Mouse (Mus musculus) ovary, adult 18-20 months (tissue): ENCODE data around the gene Uvrag.

ENCODE experiments used
- DNase-seq: peaks from one replicate; pipeline ENCODE4 v3.0.0; 2022; ENCODE audit warnings: low spot score, mixed read lengths

Uvrag gene

DNA sequence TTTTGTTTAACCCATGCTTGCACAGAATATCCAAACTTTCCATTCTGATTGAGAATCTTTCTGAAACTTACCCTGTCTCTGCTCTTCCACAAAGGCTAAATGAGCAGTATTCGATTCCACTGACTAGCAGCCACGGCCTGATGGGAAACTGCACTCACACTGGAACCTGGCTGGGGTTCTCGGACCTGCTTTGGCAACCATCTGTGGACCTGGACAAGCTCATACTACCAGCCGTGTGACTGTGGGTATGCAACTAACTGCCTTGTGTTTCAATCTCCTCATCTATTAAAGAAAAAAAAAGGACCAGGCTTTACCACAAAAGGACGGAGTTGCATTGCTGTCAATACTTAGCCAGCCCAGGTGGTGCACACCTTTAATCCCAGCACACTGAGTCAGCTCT, 80.5 kb downstream of the Uvrag start:
- DNase-seq, result no peak

DNA sequence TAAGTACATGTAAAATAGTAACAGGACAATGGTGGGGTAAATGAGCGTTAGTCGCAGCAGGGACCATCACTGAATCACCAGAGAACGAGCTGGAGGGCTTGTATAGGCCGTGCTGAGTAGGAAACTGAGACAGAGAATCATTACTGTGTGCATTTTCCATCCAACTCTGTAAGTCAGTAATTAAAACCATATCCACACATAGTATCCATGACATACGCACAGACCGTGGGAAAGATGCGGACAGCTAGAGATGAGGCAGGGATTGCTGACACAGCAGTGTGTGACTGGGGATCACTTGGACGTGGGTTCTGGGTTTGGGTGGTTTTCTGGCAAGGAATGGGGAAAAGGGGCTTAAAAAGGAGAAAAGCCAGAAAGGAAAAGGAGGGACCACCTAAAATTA, 81.0 kb downstream of the Uvrag start:
- no peak for DNase-seq

DNA sequence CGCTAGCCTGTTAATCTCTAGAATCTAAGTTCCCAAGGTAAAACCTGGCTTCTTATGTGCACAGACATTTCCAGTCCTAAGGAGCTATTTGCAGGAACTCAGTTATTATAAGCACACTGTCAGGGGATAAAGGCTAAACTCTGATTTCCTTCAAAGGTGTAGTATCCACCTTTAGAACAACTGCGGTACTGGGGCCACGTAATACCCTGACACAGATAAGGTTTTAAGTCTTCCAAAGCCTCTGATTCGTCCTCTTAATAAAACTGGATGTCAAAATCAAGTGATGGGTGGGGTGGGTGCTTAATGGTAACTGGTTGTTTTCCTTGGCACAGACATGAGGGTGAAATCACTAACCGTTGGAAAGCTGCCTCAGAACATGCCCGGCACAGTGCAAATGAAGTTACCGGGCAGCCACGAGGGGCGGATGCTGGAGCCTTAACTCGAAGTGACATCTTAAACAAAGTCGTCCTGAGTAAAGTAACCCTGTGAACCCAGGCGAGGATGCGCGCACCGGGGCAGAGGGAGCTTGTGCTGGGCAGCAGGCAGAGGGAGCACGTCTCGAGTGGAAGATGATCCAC, 83.8 kb downstream of the Uvrag start:
- no peak for DNase-seq

DNA sequence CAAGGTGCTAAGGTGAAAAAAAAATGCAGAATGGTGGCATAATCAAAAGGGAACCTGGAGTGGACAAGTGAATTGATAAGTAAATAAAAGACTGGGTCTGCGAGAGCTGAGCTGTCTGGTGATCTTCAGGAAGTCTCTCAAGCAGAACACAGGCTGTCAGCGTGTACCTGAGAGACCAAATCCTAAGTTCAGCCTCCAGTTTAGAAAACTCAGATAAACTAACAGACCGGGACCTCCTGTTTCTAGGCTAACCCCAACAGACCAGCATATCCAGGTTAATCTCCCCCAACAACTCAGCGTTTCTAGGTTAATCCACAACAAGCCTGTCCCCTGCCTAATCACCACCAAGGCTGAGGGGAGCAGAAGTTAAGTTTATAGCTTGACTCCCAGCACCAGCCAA, 87.3 kb downstream of the Uvrag start:
- no peak for DNase-seq

DNA sequence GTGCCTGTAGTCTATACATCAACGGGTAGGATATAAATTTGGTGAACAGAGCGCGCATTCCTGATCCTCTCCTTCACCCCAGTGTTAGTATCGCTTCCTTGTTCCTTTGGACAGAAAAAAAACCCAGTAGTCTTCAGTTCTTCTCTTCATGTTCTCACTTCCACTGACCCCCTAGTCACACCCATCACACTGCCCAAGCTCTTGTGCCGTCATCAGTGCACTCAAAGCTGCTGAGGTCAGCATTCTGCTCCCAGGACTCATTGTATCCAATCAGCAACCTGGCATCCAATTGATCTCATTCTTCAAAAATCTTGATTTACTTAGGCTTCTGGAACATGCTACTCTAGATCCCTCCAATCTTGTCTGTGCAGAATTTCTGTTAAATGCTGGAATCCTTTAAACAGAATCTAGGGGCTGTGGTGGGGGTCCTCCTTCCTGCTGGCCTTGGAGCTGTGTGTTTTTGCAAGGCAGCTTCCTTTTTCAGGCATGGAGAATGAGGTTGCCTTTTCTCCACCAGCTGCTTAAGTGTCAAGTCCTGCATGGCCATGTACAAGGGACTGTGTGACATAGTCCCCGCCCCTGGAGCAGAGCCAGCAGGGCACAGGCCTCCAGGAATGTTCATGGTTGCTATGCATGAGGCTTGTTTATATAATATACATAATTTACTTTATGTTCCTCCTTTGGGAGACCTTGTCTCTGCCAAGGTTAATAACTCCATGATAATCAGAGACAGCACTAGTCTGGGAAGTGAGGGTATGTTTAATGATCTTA, 88.3 kb downstream of the Uvrag start:
- no peak for DNase-seq

DNA sequence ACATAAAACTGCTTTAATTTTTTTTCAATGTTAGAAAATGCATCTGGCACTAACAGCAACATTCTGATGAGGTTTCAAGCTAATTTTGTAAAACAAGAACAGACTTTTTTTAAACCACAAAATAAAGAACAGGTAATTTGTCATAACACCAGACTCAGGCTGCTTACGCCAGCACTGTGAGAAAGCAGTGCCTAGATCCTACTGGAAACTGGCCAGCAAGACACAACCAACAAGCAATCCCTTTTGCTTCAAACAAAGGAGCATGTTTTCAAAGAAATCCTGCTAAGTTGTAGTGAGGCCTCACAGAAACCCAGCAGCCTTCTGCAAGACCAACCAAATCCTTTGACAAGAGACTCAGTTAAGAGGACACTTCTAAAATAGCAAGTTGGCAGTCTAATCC, 90.1 kb downstream of the Uvrag start:
- no peak for DNase-seq

DNA sequence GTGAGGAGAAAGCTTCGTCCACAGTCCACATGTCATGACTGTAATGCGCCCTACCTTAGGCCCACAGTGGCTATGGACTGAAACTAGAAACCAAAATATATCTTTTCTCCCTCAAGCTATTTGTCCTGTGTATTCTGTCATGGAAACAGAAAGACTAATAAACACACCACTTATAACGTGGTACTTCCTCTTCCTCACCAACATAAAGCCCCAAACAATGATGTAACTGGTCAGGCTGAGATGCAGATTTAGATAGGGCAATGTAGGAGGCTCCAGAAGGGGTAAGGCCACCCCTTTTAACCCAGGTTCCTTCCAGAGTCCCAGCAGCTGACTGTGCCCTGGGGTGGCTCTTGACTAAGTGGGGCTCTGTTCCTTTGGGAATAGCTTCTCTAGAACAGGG, 91.0 kb downstream of the Uvrag start:
- DNase-seq, result no peak

DNA sequence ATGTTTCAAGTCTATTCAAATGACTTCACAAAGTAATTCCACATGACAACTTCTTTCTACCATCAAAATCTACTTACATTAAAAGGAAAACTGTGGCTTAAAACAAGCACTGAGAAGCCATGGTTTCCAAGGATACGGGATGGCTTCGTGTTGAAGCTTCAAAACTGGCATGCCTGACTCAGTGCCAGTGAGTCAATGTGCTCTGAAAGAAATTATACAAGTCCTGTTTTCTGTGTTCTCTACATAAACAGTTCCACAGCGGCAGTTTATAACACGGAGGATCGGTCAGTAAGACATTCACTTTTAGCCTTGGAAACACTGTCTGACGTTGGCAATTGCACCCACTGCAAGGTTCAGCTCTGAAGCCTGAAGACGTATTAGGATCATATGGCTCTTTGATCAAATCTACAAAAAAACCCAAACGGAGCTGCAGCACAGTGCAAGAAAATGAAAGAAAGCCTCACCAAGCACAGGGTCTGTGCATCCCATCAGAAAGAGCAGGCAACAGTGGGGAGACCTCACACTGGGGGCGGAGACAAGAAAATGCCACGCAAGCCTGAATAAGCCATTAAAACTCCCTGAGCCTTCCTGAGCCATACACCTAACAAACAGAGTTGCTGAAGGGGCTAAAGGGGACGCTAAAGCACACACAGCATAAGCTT, 94.3 kb downstream of the Uvrag start:
- DNase-seq, result no peak

DNA sequence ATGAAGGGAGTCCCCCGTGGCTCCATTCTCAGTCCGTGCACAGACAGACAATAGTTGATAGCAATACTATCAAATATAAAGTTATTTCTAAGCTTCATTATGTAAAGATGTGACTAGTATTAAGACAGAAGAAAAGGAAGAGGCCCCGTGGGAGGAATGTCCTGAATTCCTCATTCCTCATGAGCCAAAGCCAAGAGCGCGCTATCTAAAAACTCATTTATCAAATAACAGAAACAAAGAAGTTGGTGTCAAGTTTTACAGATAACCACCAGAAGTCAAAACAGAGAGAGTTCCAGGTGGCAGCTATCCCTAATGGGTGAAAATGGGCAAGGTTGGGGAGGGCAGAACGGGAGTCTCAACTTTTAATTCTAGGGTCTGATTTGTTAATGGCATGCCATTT, 95.4 kb downstream of the Uvrag start:
- DNase-seq, result no peak

DNA sequence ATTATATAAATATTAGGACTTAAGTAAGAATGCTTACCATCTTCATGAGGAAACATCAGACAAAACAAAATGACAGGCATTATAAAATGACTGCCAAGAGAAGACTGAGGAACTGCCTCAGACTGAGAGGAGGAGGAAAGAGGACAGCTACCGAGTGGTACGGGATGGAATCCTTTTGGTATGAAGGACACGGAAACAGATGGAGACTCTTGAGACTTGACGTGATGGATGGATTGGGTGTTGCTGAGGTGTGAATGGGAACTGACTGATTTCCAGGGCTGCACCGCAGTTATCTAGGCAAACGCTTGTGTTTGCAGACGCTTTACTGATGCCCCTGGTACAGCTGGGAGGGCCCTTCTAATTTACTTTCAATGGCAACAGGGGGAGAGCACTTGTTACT, 97.0 kb downstream of the Uvrag start:
- DNase-seq, result no peak

DNA sequence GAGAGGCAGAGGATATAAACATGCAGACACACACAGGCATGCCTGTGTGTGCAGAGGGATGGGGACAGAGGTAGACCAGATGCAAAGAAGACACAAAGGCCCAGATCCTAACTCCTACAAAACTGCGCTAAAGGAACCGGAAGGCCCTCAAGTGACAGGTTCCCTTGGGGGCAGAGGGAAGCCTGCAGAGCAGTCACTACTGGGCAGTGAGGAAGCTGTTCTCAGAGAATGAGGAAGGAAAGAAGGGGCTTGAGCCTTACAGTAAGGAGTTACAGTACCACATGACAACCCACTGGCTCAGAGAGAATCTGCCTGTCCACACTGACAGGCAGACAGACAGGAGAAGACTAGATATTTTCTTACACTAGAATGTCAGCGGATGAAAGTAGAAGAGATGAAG, 97.6 kb downstream of the Uvrag start:
- DNase-seq, result no peak

DNA sequence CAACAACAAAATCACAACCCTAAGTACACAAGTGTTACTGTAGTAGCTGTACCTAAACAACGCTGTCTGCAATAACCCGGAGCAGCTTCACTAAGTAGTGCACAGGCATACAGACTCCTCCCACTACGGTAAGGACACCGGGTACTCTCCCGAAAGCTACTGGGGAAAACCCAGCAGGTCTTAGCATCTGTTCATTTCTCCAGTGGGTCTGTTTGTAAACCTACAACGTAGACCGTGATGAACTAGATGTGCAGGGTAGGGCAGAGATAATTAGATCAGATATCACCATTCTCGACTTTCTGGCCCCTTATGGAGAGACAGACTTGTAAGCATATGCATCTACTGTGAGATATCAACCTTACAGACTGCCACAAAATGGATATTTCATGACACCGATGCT, 99.1 kb downstream of the Uvrag start:
- DNase-seq, result no peak

DNA sequence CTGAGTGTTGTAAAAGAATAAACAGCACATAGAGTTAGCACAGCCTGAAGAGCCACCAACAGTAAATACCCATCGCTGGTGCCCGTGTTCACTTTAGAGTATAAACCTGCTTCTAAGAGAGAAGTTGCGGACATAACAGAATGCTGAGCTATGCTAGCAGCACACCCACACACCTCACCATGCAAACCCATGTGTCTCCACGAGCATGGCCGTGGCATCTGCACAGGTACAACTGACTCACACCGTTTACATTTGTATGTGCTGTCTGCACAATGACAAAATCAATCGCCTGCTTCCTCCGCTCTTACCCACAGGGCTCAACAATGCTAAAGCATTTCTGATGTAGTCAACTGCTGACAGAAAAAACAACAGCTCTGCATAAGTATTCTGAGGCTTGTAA, 101.0 kb downstream of the Uvrag start:
- no peak for DNase-seq

DNA sequence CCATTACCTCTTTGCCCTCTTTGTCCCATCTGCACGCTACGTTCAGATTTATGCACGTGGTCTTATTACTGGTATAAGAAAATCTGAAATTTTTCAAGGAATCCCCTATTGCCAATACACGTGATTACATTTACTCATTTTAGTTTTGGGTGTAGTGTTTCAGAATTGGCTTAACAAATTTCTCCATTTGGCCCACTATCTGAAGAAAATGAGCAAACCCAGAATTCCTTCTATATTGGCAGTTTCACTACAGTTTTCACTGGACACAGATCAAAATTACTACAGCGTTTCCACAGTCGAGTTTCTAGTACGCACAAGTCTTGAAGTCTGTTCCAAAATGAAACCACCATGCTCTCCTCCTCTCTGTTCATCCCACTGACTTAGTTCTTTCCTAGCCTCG, 104.7 kb downstream of the Uvrag start:
- no peak for DNase-seq

DNA sequence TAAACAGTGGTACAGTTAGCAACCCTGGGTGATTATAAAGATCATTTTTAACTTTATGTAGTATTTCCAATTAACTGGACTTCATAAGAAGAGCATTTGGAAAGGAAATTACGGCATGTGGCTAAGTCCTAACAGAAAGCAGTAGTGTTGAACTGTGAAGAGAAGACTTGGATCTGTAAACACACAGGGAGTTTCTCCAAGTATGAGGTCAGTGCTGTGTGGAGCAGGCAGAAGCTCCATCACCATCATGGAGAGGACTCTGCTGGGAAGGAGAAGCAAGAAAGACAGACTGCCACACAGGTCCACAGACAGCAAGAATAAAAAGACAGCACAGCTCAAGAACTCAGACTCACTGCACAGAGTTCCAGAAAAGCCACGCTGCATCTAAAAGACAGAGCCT, 106.0 kb downstream of the Uvrag start:
- no peak for DNase-seq

DNA sequence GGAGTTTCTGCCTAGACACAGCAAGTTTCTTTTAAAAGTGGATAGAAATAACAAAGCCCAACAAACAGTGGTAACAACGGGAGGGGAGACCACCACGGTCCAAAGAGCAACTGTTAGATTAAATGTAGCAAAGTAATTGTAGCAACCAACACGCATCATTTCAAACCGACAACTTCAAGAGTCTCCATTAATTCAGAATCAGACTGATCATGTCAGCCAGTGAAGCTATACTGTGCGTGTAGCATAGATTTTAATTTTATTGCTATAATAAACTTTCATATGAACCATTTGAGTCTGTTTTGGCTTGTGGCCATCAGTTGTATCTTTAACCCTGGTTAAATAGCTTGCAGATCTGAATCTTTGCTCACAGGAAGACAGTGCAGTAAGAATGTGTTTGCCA, 107.1 kb downstream of the Uvrag start:
- DNase-seq, result no peak

DNA sequence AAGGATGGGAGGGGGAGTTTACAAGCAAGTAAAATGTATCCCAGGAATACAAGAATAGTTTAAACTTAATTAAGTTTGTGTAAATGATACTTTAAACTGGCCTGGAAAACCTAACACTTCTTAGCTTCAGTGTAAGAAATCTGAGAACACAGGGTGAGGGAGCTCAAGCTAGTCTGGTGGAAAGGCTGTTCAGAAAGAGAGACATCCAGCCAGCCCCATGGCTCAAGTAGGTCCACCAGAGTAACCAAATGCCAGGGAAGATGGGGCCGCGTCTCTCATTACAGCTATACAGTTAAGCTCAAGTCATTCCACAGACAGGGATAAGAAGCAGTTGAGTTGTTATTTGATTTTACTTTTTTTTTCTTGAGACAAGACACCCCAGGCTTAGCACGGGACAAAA, 107.6 kb downstream of the Uvrag start:
- no peak for DNase-seq

DNA sequence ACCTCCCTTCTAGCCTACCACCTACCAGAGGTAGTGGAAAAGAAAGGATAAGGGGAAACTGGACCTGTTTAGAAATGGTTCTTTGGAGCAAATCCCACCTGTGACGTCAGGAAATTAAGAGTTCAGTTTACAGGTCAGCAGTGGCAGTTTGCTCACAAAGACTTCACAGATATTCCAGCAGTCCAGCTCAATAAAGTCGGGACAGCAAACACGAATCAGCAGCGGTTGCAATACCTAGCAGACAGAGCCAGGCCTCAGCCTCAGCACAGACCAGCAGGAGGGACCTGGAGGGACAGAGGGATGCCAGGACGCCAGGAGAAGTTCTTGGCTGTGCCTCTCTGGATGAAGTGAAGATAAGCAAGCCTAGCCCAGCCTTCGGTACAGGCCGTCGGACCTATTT, 108.9 kb downstream of the Uvrag start:
- no peak for DNase-seq

DNA sequence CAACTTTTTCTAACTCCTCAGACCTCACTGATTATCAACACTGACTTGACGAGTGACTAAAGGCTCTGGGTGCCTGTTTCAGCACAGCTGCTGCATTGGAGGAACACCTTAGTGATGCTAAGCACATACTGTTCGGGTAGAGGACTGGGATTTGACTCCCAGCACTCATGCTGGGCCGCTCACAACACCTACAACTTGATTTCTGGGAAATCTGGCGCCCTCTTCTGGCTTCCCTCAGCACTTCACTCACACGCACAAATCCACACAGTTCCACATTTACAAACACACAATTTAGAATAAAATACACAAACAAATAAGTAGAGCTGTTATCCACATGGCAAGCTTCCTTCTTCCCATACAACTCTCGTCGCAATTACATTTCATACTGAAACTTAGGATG, 112.8 kb downstream of the Uvrag start:
- DNase-seq, result no peak

DNA sequence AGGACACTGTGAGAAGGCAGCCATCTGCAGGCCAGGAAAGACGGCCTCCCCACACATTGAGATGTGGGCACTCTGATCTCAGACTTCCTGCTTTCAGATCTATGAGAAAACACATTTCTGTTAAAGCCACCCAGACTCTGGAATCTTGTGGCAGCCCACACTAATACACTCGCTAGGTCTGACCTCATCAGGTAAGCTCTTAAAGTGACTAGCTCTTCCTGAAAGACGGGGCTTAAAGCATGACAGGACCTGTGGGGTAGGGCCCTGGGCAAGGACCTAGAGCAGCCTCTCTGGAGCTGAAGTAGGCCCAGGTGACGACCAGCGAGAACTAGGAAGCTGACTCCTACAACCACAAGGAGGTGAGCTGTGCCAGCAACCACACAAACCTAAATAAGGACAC, 113.8 kb downstream of the Uvrag start:
- DNase-seq, result no peak

DNA sequence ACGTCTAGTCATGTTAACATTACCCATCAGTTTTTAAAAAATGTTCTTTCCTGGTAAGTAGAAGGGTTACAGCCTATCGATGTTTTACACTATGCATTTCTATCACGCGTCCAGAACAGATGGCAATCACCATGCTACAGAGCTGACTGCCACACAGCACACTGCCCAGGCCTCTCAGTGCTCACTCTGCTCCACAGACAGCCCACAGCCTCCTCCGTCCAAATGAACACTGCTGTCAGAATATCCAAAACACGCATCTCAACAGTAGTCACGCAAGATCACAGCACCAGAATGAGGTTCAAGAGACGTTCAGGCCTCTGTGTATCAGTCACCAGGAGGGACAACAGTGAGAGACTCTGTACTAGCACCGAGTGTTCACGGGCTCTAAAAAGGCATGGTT, 115.0 kb downstream of the Uvrag start:
- no peak for DNase-seq

DNA sequence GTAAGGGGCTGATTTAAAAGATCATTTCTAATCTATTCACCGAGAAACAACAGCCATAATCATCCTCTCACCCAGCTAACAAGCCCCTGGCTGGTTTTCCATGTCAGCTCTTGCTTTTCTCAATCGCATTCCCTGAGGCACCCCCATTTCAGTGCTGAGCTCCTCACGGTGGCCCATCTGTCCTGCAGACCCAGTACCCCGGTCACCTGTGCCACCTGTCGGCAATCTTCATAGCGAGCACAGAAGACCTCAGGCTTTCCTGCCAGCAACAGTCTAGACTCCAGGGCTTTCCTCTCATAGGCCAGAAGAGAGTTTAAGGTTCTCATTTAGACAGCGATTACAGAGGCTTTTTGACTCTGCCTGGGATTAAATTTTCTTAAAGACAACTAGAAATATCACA, 115.7 kb downstream of the Uvrag start:
- DNase-seq, result no peak

DNA sequence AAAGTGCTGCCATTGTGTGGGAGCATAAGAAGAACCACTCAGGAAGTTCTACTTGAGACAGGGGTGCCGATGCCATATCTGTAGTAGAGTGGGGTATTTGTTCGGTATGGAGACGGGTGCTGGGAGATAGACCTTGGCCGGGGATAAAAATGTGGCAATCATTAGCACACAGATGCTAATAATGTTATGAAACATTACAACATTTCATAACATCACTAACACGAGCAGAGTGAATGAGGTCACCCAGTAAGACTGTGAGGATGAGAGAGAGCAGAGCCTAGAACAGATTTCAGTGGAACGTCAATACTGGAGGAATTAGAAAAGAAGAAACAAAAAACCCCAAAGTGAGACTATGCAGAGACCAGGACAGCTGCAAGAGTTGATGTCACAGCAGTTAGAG, 116.2 kb downstream of the Uvrag start:
- no peak for DNase-seq

DNA sequence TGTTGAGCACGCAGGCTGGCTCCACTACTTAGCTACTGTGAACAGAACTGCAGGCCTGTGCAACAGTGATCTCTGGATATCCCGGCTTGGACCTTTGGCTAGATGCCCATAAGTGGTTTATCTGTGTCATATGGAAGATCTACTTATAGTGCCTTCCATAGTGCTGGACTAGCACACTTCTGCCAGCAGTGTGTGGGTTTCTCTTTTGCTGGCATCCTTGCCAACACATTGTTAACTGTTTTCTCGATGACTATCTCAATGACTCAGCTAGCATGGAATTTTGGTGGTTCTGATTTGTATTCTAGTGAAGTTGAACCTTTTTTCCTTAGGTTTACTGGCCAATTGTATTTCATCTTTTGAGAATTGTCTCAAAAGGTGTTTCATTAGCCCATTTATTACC, 117.0 kb downstream of the Uvrag start:
- DNase-seq, result no peak
